Mouse (Mus musculus): ENCODE results near the gene Nfe2l2. TPM values are rescaled to one million over a fixed set of nuclear protein-coding genes. Genes with fewer than 3 reads are reported as not detected.
A peak's percentile ranks its signal among the peaks of the same experiment; 100 is the strongest.

Gene Nfe2l2
- 100 to 1,000 TPM; 120 to 130 TPM for total RNA-seq (2021)
- long read RNA-seq, experiment 1, transcript Nfe2l2-201 (5 exons, 2,475 nt) = major isoform, 49 of 68 reads
- long read RNA-seq, experiment 1, partial matches to known transcripts = 16 of 68 reads
- long read RNA-seq, experiment 1, other reads (novel, unspliced or antisense) = 2 of 68 reads
- long read RNA-seq, experiment 2, transcript Nfe2l2-201 (5 exons, 2,475 nt) = major isoform, 31 of 34 reads
- long read RNA-seq, experiment 2, partial matches to known transcripts = 1 of 34 reads
- long read RNA-seq, experiment 2, other reads (novel, unspliced or antisense) = 1 of 34 reads

- peak; percentile 100 for DNase-seq
Measured at GRCm38 (mm10) chr2:75704234-75705161, at the start of gene Nfe2l2. Gene Nfe2l2, minus strand, starts transcription at chr2:75704641.

GRCm38 (mm10) chr2:75752306-75753175 lies 48.1 kb upstream of the Nfe2l2 start:
- DNase-seq = no peak

- DNase-seq = peak in 1 of 2 experiments; percentile 17
Measured at GRCm38 (mm10) chr2:75751896-75752295, 47.5 kb upstream of the Nfe2l2 start.

- DNase-seq = no peak
Measured at GRCm38 (mm10) chr2:75750869-75751268, 46.4 kb upstream of the Nfe2l2 start.

GRCm38 (mm10) chr2:75750043-75750718 lies 45.7 kb upstream of the Nfe2l2 start:
- no peak for DNase-seq

GRCm38 (mm10) chr2:75748841-75749240 lies 44.4 kb upstream of the Nfe2l2 start:
- DNase-seq = no peak

- peak; percentile 51 to 56 for DNase-seq
Measured at GRCm38 (mm10) chr2:75737006-75737503, 32.6 kb upstream of the Nfe2l2 start.

GRCm38 (mm10) chr2:75734196-75734865 lies 29.9 kb upstream of the Nfe2l2 start:
- DNase-seq = peak; percentile 16 to 17

GRCm38 (mm10) chr2:75733177-75733576 lies 28.7 kb upstream of the Nfe2l2 start:
- DNase-seq = no peak

GRCm38 (mm10) chr2:75731929-75732328 lies 27.5 kb upstream of the Nfe2l2 start:
- no peak for DNase-seq

GRCm38 (mm10) chr2:75731233-75731651 lies 26.8 kb upstream of the Nfe2l2 start:
- DNase-seq = peak; percentile 32 to 52

- DNase-seq = peak; percentile 16 to 38
Measured at GRCm38 (mm10) chr2:75730052-75730451, 25.6 kb upstream of the Nfe2l2 start.

GRCm38 (mm10) chr2:75724863-75725445 lies 20.5 kb upstream of the Nfe2l2 start:
- no peak for DNase-seq

- no peak for DNase-seq
Measured at GRCm38 (mm10) chr2:75723481-75723880, 19.0 kb upstream of the Nfe2l2 start.

- DNase-seq = peak; percentile 40 to 63
Measured at GRCm38 (mm10) chr2:75722893-75723292, 18.5 kb upstream of the Nfe2l2 start.

GRCm38 (mm10) chr2:75720236-75721027 lies 16.0 kb upstream of the Nfe2l2 start:
- DNase-seq = peak in 1 of 2 experiments; percentile 41

- no peak for DNase-seq
Measured at GRCm38 (mm10) chr2:75719331-75719869, 15.0 kb upstream of the Nfe2l2 start.

GRCm38 (mm10) chr2:75716046-75717016 lies 11.9 kb upstream of the Nfe2l2 start:
- no peak for DNase-seq

All from adrenal gland, postnatal 36 days (tissue).